Mouse (Mus musculus): Measurements from ENCODE around the gene Aunip. TPM values are rescaled to one million over a fixed set of nuclear protein-coding genes. Genes with fewer than 3 reads are reported as not detected.

Aunip gene
- polyA plus RNA-seq, 1 experiment: 2.3 TPM

DNA sequence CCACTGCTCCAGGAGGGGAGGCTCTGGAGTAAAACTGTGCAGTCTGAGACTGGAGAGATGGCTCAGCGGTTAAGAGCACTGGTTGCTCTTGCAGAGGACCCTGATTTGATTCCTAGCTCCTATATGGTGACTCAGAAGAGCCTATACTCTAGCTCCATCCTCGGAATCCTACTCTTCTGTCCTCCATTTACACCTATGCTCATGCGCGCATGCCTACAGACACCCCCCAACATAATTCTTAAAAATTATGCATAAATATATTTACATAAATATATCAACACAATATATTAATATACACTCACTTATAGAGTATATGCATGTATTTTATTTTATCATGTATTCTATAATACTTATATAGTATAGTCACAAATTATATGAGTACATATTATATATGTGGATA, 403 bp upstream of the Aunip start:
- no peaks in the 10 kb centered on the region for H3K36me3 ChIP-seq (ENCODE audit: control insufficient read depth, insufficient read depth)
- no peak for TF ChIP-seq SRF (IDR thresholded peaks at IDR 0.05; ENCODE audit: control insufficient read depth, insufficient read length, low read depth)
- no peak for TF ChIP-seq MAX (IDR thresholded peaks at IDR 0.05; ENCODE audit: low read depth)
- TF ChIP-seq POLR2AphosphoS2 (IDR thresholded peaks at IDR 0.05; ENCODE audit: insufficient read length, low read depth): no peak
- TF ChIP-seq MYOG (IDR thresholded peaks at IDR 0.05; ENCODE audit: control insufficient read depth in 1 of 3, insufficient read depth in 1 of 3, insufficient read length in 2 of 3, low read depth in 2 of 3): no peak
- no peak for TF ChIP-seq TCF12 (IDR thresholded peaks at IDR 0.05; ENCODE audit: insufficient read depth, poor library complexity, severe bottlenecking)
- TF ChIP-seq USF1 (IDR thresholded peaks at IDR 0.05; ENCODE audit: low read depth): no peak
- TF ChIP-seq TCF3 (IDR thresholded peaks at IDR 0.05; ENCODE audit: insufficient read length, low read depth): no peak
- no peak for TF ChIP-seq CEBPB (IDR thresholded peaks at IDR 0.05; ENCODE audit: insufficient read depth, poor library complexity, severe bottlenecking)
- TF ChIP-seq E2F4 (IDR thresholded peaks at IDR 0.05; ENCODE audit: insufficient read depth): no peak
- TF ChIP-seq REST (IDR thresholded peaks at IDR 0.05; ENCODE audit: insufficient read depth, insufficient read length): no peak
- no peak for TF ChIP-seq MYOD1 (IDR thresholded peaks at IDR 0.05; ENCODE audit: control insufficient read depth in 1 of 3, insufficient read length in 2 of 3, low read depth in 2 of 3)
- TF ChIP-seq POLR2A (IDR thresholded peaks at IDR 0.05; ENCODE audit: insufficient read length, low read depth): no peak
- no peak overlapping the region for H3ac ChIP-seq (ENCODE audit: control insufficient read depth, insufficient read length)
- H3K4me3 ChIP-seq: peak overlapping the region; percentile 33
- peaks cover 18% of the 10 kb centered on the region for H3K79me2 ChIP-seq (ENCODE audit: control insufficient read depth, insufficient read depth)
- no peak overlapping the region for H3K4me2 ChIP-seq (ENCODE audit: low read depth)
- H3K27me3 ChIP-seq (ENCODE audit: control insufficient read depth, insufficient read depth, insufficient read length): no peaks in the 10 kb centered on the region

DNA sequence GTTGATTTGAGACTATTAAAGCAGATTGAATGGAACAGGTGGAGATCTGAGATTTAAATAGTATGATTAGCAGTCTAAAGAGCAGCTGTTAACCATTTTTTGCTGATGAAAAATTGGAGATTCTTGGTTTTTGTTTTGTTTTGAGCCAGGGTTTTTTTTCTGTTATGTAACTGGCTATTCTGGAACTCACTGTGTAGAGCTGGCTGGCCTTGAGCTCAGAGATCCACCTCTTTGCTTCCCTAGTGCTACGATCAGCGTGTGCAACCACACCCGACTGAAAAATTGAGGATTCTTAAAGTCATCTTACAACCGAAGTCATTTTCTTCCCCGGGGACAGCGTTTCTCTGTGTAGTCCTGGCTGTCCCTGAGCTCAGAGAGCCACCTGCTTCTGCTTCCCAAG, 931 bp downstream of the Aunip start:
- Histone ChIP-seq H3K79me2 (ENCODE audit: control insufficient read depth, insufficient read depth) (peaks cover 18% of the 10 kb centered on the region), H3K4me2 (ENCODE audit: low read depth) (peak overlapping the region; percentile 78), H3K4me3 (peak overlapping the region; percentile 33), H3K36me3 (ENCODE audit: control insufficient read depth, insufficient read depth) (no peaks in the 10 kb centered on the region), H3ac (ENCODE audit: control insufficient read depth, insufficient read length) (no peak overlapping the region), H3K27me3 (ENCODE audit: control insufficient read depth, insufficient read depth, insufficient read length) (no peaks in the 10 kb centered on the region)
- TF ChIP-seq MYOG (IDR thresholded peaks at IDR 0.05; ENCODE audit: control insufficient read depth in 1 of 3, insufficient read depth in 1 of 3, insufficient read length in 2 of 3, low read depth in 2 of 3): no peak
- no peak for TF ChIP-seq CEBPB (IDR thresholded peaks at IDR 0.05; ENCODE audit: insufficient read depth, poor library complexity, severe bottlenecking)
- TF ChIP-seq MAX (IDR thresholded peaks at IDR 0.05; ENCODE audit: low read depth): no peak
- no peak for TF ChIP-seq POLR2A (IDR thresholded peaks at IDR 0.05; ENCODE audit: insufficient read length, low read depth)
- TF ChIP-seq MYOD1 (IDR thresholded peaks at IDR 0.05; ENCODE audit: control insufficient read depth in 1 of 3, insufficient read length in 2 of 3, low read depth in 2 of 3): no peak
- TF ChIP-seq E2F4 (IDR thresholded peaks at IDR 0.05; ENCODE audit: insufficient read depth): no peak
- TF ChIP-seq REST (IDR thresholded peaks at IDR 0.05; ENCODE audit: insufficient read depth, insufficient read length): no peak
- no peak for TF ChIP-seq POLR2AphosphoS2 (IDR thresholded peaks at IDR 0.05; ENCODE audit: insufficient read length, low read depth)
- no peak for TF ChIP-seq TCF3 (IDR thresholded peaks at IDR 0.05; ENCODE audit: insufficient read length, low read depth)
- TF ChIP-seq TCF12 (IDR thresholded peaks at IDR 0.05; ENCODE audit: insufficient read depth, poor library complexity, severe bottlenecking): no peak
- no peak for TF ChIP-seq USF1 (IDR thresholded peaks at IDR 0.05; ENCODE audit: low read depth)
- no peak for TF ChIP-seq SRF (IDR thresholded peaks at IDR 0.05; ENCODE audit: control insufficient read depth, insufficient read length, low read depth)

DNA sequence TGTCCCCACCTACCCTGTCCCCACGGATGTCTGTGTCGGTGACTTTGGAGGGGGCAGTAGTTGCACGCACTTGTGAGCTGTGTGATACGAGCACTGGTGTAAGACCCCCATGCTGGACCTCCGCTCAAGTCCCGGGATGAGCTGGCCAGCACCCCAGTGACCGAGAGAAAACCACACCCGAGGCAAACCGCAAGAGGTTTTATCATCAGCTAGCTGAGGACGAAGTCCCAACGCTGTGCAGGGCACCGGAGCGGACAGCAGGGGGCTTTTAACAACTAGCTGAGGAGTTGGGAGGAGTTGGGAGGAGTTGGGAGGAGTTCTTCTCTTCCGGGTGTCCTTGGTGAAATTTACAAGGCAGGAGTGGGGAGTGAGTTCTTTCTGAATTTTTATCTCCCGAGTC, 2.0 kb downstream of the Aunip start:
- H3K4me2 ChIP-seq (ENCODE audit: low read depth): no peak overlapping the region
- H3K4me3 ChIP-seq: no peak overlapping the region
- no peaks in the 10 kb centered on the region for H3K36me3 ChIP-seq (ENCODE audit: control insufficient read depth, insufficient read depth)
- TF ChIP-seq MYOD1 (IDR thresholded peaks at IDR 0.05; ENCODE audit: control insufficient read depth in 1 of 3, insufficient read length in 2 of 3, low read depth in 2 of 3): no peak
- no peak for TF ChIP-seq MAX (IDR thresholded peaks at IDR 0.05; ENCODE audit: low read depth)
- no peak for TF ChIP-seq POLR2AphosphoS2 (IDR thresholded peaks at IDR 0.05; ENCODE audit: insufficient read length, low read depth)
- TF ChIP-seq USF1 (IDR thresholded peaks at IDR 0.05; ENCODE audit: low read depth): no peak
- no peak for TF ChIP-seq TCF12 (IDR thresholded peaks at IDR 0.05; ENCODE audit: insufficient read depth, poor library complexity, severe bottlenecking)
- TF ChIP-seq TCF3 (IDR thresholded peaks at IDR 0.05; ENCODE audit: insufficient read length, low read depth): no peak
- no peak for TF ChIP-seq SRF (IDR thresholded peaks at IDR 0.05; ENCODE audit: control insufficient read depth, insufficient read length, low read depth)
- no peak for TF ChIP-seq MYOG (IDR thresholded peaks at IDR 0.05; ENCODE audit: control insufficient read depth in 1 of 3, insufficient read depth in 1 of 3, insufficient read length in 2 of 3, low read depth in 2 of 3)
- H3K27me3 ChIP-seq (ENCODE audit: control insufficient read depth, insufficient read depth, insufficient read length): no peaks in the 10 kb centered on the region
- peaks cover 20% of the 10 kb centered on the region for H3K79me2 ChIP-seq (ENCODE audit: control insufficient read depth, insufficient read depth)
- no peak overlapping the region for H3ac ChIP-seq (ENCODE audit: control insufficient read depth, insufficient read length)

DNA sequence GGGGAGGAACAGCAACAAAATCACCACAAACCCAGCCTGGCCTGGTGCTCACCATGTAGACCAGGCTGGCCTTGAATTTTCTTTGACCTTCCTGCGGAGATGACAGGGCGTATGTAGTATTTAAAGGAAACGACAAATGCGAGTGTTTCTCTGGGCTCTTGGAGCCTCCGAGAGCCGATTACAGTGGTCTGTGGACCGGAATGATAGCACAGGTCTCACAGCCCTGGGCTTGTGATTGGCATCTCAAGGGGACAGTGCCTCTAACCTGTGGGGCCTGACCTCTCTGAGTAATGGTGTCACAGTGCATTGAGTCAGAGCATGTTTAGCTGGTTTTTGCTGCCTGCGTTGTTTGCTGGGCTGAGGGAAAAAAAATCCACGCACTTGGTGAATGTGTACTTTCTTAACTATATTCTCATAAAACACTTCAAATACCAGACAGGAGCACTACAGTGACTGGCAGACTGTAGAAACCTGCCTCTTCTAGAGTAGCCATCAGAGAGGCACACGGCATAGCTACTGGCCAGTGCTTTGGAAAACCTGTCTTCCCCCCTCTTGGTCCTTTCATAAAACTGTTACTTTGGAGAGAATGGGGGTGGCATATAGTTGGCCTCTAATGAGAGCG, 3.6 kb downstream of the Aunip start:
- no peaks in the 10 kb centered on the region for H3K27me3 ChIP-seq (ENCODE audit: control insufficient read depth, insufficient read depth, insufficient read length)
- peaks cover 34% of the 10 kb centered on the region for H3K79me2 ChIP-seq (ENCODE audit: control insufficient read depth, insufficient read depth)
- no peak overlapping the region for H3K4me3 ChIP-seq
- TF ChIP-seq POLR2A (IDR thresholded peaks at IDR 0.05; ENCODE audit: insufficient read length, low read depth): no peak
- no peak for TF ChIP-seq MYOG (IDR thresholded peaks at IDR 0.05; ENCODE audit: control insufficient read depth in 1 of 3, insufficient read depth in 1 of 3, insufficient read length in 2 of 3, low read depth in 2 of 3)
- no peak for TF ChIP-seq MYOD1 (IDR thresholded peaks at IDR 0.05; ENCODE audit: control insufficient read depth in 1 of 3, insufficient read length in 2 of 3, low read depth in 2 of 3)
- no peak for TF ChIP-seq TCF3 (IDR thresholded peaks at IDR 0.05; ENCODE audit: insufficient read length, low read depth)
- no peak for TF ChIP-seq CEBPB (IDR thresholded peaks at IDR 0.05; ENCODE audit: insufficient read depth, poor library complexity, severe bottlenecking)
- no peaks in the 10 kb centered on the region for H3K36me3 ChIP-seq (ENCODE audit: control insufficient read depth, insufficient read depth)
- no peak overlapping the region for H3ac ChIP-seq (ENCODE audit: control insufficient read depth, insufficient read length)
- no peak overlapping the region for H3K4me2 ChIP-seq (ENCODE audit: low read depth)

DNA sequence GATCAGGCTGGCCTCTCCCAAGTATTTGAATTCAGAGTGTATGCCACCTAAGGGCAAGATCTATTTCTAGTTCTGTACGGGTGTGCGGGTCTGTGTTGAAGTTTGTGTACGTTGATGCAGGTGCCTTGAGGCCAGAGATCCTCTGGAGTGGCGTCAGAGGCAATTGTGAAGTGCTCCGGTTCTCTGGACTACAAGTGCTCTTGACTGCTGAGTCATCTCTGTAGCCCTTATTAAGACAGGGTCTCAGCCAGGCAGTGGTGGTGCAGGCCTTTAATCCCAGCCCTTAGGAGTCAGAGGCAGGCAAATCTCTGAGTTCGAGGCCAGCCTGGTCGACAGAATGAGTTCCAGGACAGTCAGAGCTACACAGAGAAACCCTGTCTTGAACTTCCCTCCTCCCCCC, 4.8 kb downstream of the Aunip start:
- peaks cover 38% of the 10 kb centered on the region for H3K79me2 ChIP-seq (ENCODE audit: control insufficient read depth, insufficient read depth)
- TF ChIP-seq E2F4 (IDR thresholded peaks at IDR 0.05; ENCODE audit: insufficient read depth) (no peak), MAX (IDR thresholded peaks at IDR 0.05; ENCODE audit: low read depth) (no peak), POLR2AphosphoS2 (IDR thresholded peaks at IDR 0.05; ENCODE audit: insufficient read length, low read depth) (no peak), MYOD1 (IDR thresholded peaks at IDR 0.05; ENCODE audit: control insufficient read depth in 1 of 3, insufficient read length in 2 of 3, low read depth in 2 of 3) (no peak), USF1 (IDR thresholded peaks at IDR 0.05; ENCODE audit: low read depth) (no peak), TCF3 (IDR thresholded peaks at IDR 0.05; ENCODE audit: insufficient read length, low read depth) (no peak), CEBPB (IDR thresholded peaks at IDR 0.05; ENCODE audit: insufficient read depth, poor library complexity, severe bottlenecking) (no peak)
- no peak overlapping the region for H3K4me2 ChIP-seq (ENCODE audit: low read depth)
- H3ac ChIP-seq (ENCODE audit: control insufficient read depth, insufficient read length): no peak overlapping the region
- no peaks in the 10 kb centered on the region for H3K36me3 ChIP-seq (ENCODE audit: control insufficient read depth, insufficient read depth)
- H3K4me3 ChIP-seq: no peak overlapping the region
- no peaks in the 10 kb centered on the region for H3K27me3 ChIP-seq (ENCODE audit: control insufficient read depth, insufficient read depth, insufficient read length)

All from myocyte (in vitro differentiated cells).